Mouse (Mus musculus) thymus, postnatal 0 days (tissue): ENCODE results near the gene 9130204L05Rik. TPM values are rescaled to one million over a fixed set of nuclear protein-coding genes. Genes with fewer than 3 reads are reported as not detected.

ENCODE experiments used
- DNase-seq: peaks from one replicate; pipeline ENCODE4 v3.0.0-alpha.2; 2015; ENCODE audit warnings: low spot score
- polyA plus RNA-seq: library from polyadenylated mRNA; unstranded; fragments of >200 nt; fragmentation: Nextera tagmentation; extraction: Ambion mirVana; gene quantifications from 2 replicates; pipeline ENCODE4 v1.2.1, GENCODE M21; 2015

9130204L05Rik gene
- 0.31 TPM in 1 of 2 replicates, not detected in the other for polyA plus RNA-seq

DNA sequence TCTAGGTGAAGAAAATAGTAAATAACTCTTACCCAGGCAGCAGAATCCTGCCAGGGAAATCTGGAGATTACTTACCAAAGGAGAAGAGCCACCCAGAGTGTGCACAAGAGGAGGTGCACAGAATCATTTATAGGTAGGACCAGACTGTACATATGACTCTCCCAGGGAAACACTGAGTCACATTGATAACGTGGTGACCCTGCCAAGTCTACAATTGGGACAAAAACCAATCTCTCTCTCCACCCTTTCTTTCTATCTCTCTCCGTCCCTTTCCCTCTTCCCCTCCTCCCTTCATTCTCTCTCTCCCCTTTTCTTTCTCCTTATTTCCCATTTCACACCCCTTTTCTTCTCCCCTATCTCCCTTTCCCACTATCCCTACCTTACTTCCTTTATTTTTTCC lies at the start of gene 9130204L05Rik:
9130204L05Rik (minus strand) TSS at position 101 of the 400 bp plus-strand sequence.
- DNase-seq = no peak

DNA sequence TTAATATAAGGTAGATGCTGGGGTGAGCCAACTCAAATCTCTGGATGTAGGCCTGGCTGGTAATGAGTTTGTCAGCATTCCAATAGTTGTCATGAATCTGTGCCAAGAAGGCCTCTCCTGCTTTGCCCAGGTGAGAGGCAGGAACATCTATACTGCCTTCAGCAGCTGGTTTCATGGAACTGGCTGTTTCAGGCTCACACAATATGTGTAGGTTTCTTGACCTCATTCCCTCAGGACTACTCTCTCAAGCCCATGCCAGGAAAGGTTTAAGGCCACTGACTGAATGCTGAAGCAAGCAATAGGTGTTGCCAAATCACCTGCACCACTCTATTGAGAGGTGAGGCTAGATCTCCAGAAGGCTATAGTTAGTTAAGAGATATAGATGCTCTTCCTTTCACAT lies 18.1 kb upstream of the 9130204L05Rik start:
- DNase-seq = no peak

DNA sequence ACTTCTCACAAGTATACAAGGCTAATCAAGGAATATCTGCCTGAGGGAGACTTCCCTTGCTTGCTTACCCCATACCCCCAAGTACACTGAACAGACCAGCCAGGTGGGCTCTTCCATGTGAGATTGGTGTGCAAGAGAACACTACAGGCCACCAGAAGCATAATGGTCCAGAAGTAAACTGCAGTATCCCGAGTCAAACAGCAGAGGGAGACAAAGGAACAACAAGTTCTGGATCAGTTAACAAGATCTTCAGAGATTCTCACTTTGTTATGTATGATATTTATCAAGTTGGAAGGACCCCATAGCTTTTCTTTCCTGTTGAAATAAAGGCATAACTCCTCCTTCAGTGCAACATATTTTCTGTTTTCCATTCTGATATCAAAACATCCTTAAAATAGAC lies 31.4 kb downstream of the 9130204L05Rik start:
- no peak for DNase-seq

DNA sequence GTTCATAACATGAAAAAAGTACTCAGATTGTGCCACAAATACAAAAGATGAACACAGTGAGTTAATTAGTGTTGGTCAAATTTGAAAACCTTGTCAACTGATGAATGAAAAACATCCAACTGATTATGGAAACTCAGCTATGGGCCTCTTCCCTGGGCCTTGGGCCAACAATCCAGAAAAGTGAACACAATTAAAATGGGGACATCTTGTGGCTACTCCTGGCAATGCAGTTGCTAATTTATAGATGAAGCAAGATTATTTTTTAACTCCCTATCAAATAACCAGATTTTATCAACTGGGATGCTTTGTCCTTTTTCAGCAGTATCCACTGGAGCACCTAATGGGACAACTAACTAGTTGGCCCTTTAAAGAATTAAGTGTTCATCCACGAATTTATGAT lies 37.9 kb downstream of the 9130204L05Rik start:
- no peak for DNase-seq
